Mouse (Mus musculus): Measurements from ENCODE around the gene Itpkc.

GRCm38 (mm10) chr7:27177942-27178323, 50.5 kb downstream of the Itpkc start:
- TF ChIP-seq CTCF (conservative IDR thresholded peaks at IDR 0.05; ENCODE audit: insufficient read depth, insufficient read length, low read depth, low read length) (no peak), POLR2A (IDR thresholded peaks at IDR 0.05; ENCODE audit: low read depth, low read length) (no peak)

Data from kidney, adult 2 months (tissue).